Mouse (Mus musculus): ENCODE data around the gene Ccm2. TPM values are rescaled to one million over a fixed set of nuclear protein-coding genes. Genes with fewer than 3 reads are reported as not detected.

Gene Ccm2
- total and polyA plus RNA-seq, 3 experiments: 30.4 to 34.5 (median 32.7) TPM

DNA sequence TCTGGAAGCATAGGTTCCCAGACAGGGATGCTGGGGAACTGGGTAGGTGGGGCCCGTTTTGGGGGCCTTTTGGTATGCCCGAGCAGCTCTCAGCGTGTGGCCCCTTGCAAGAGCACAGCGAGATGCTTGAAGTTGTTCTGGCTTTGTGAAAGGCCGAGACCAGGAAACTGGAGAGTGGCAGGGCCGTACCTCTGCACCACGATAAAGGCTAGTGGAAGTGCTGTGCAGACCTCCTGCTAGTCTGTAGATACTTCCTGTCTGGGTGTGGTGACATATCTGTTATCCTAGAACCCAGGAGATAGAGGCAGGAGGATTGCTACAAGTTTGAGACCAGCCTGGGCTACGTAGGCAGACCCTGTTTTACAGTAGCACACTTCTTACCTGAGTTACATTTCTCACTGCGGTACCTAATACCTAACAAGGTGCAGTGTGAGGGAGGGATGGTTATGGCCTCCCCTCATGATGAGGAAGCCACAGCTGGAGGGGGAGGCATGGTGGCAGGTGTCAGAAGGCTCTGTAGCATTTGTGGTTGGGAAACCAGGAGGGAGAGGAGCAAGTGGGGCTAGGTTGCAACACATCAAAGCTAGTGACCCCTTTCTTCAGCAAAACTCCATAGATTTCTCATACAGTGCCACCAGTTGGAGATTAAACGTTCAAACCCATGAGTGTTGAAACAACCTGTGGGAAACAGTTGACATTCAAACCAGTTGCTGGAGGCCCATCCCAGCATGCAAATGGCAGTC, 44.4 kb downstream of the Ccm2 start:
- in situ Hi-C loops (cut with MboI; ENCODE audit: low pct_ligation_motif_present, low pct_unique_long_range_greater_than_20kb, low sequenced_read_pairs) (no loop called here), dilution Hi-C loops (cut with MboI; ENCODE audit: extremely low pct_ligation_motif_present, extremely low pct_unique_long_range_greater_than_20kb, low sequenced_read_pairs) (no loop called here)
- no peak for TF ChIP-seq ELF1 (IDR thresholded peaks at IDR 0.05; ENCODE audit: low read depth, low read length)
- no peak for TF ChIP-seq ZKSCAN1 (IDR thresholded peaks at IDR 0.05; ENCODE audit: borderline replicate concordance, low read depth, low read length)
- TF ChIP-seq NRF1 (IDR thresholded peaks at IDR 0.05; ENCODE audit: low read depth, low read length): no peak
- no peak for TF ChIP-seq E2F4 (IDR thresholded peaks at IDR 0.05; ENCODE audit: insufficient replicate concordance, low read depth, low read length)
- TF ChIP-seq MEF2A (IDR thresholded peaks at IDR 0.05; ENCODE audit: borderline replicate concordance, low read depth, low read length): no peak
- TF ChIP-seq TCF12 (IDR thresholded peaks at IDR 0.05; ENCODE audit: low read depth, low read length): no peak
- TF ChIP-seq USF2 (conservative IDR thresholded peaks at IDR 0.05; ENCODE audit: low read depth, low read length): no peak
- TF ChIP-seq POLR2AphosphoS2 (IDR thresholded peaks at IDR 0.05; ENCODE audit: low read depth, low read length): no peak
- TF ChIP-seq MAFK (IDR thresholded peaks at IDR 0.05; ENCODE audit: insufficient replicate concordance, low read length): no peak
- TF ChIP-seq MAZ (IDR thresholded peaks at IDR 0.05; ENCODE audit: low read depth, low read length): no peak
- no peak for TF ChIP-seq JUND (conservative IDR thresholded peaks at IDR 0.05; ENCODE audit: low read depth, low read length)
- no peak for TF ChIP-seq EP300 (IDR thresholded peaks at IDR 0.05; ENCODE audit: low read length)
- TF ChIP-seq GABPA (IDR thresholded peaks at IDR 0.05; ENCODE audit: insufficient replicate concordance, low read depth, low read length): no peak
- TF ChIP-seq BHLHE40 (IDR thresholded peaks at IDR 0.05; ENCODE audit: low read depth, low read length): no peak
- no peak for TF ChIP-seq KAT2A (IDR thresholded peaks at IDR 0.05; ENCODE audit: insufficient replicate concordance, low read length)
- no peak for TF ChIP-seq CHD2 (IDR thresholded peaks at IDR 0.05; ENCODE audit: low read length)
- no peak for TF ChIP-seq SMC3 (IDR thresholded peaks at IDR 0.05; ENCODE audit: low read depth, low read length)
- no peak for TF ChIP-seq USF1 (IDR thresholded peaks at IDR 0.05; ENCODE audit: low read depth, low read length)
- no peak for TF ChIP-seq RCOR1 (conservative IDR thresholded peaks at IDR 0.05; ENCODE audit: low read depth, low read length)
- no peak overlapping the region for H3K9ac ChIP-seq (ENCODE audit: insufficient read depth, low read depth)
- peak overlapping the region; percentile 34; the same call in 1 of the 2 replicates for H3K27ac ChIP-seq (ENCODE audit: insufficient read depth, low read depth)
- no peak overlapping the region for H3K4me2 ChIP-seq (ENCODE audit: insufficient read depth, low read depth, poor library complexity, severe bottlenecking)
- peaks cover 13 to 55% of the 10 kb centered on the region in 2 experiments for H3K4me1 ChIP-seq (ENCODE audit: control insufficient read depth in 1 of 2, insufficient read depth in 2 of 2)
- no peak for DNase-seq (ENCODE audit: extremely low read depth)
- no peaks in the 10 kb centered on the region for H3K27me3 ChIP-seq (replicated peaks)
- no peak overlapping the region for H3K4me3 ChIP-seq (replicated peaks in 1 of 3; ENCODE audit: low read depth in 2 of 3, low read length in 2 of 3, poor library complexity in 1 of 3)
- no peaks in the 10 kb centered on the region for H3K9me3 ChIP-seq (replicated peaks; ENCODE audit: low read length)
- no peaks in the 10 kb centered on the region for H3K79me2 ChIP-seq (replicated peaks; ENCODE audit: control insufficient read depth, extremely low read depth, insufficient read depth, poor library complexity, severe bottlenecking)
- H3K36me3 ChIP-seq (replicated peaks in 1 of 2; ENCODE audit: control insufficient read depth in 1 of 2, insufficient read depth in 1 of 2, low read length in 1 of 2): peaks cover 69 to 84% of the 10 kb centered on the region in 2 experiments

DNA sequence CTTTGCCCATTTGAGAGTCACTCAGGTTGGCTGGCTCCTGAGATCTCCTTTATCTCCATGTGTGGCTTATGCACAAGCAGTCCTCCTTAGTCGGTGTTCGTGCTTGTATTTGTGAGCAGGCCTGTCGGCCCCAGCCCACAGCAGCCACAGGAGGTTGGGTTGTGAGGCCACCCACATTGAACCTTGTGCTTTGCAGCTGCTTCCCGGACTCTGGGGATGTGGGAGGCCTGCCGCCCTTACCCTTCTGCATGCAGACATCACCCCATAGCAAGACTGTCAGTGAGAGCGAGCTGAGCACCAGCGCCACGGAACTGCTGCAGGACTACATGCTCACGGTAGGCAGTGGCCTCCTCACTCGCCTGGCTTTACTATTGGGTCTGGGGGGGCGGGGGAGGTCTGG, 46.7 kb downstream of the Ccm2 start:
- Histone ChIP-seq H3K79me2 (replicated peaks; ENCODE audit: control insufficient read depth, extremely low read depth, insufficient read depth, poor library complexity, severe bottlenecking) (no peaks in the 10 kb centered on the region), H3K4me1 (ENCODE audit: control insufficient read depth in 1 of 2, insufficient read depth in 2 of 2) (peaks cover 3 to 41% of the 10 kb centered on the region in 2 experiments), H3K9me3 (replicated peaks; ENCODE audit: low read length) (no peaks in the 10 kb centered on the region), H3K27me3 (replicated peaks) (no peaks in the 10 kb centered on the region), H3K4me2 (ENCODE audit: insufficient read depth, low read depth, poor library complexity, severe bottlenecking) (no peak overlapping the region), H3K4me3 (replicated peaks in 1 of 3; ENCODE audit: low read depth in 2 of 3, low read length in 2 of 3, poor library complexity in 1 of 3) (no peak overlapping the region), H3K27ac (ENCODE audit: insufficient read depth, low read depth) (no peak overlapping the region), H3K9ac (ENCODE audit: insufficient read depth, low read depth) (no peak overlapping the region), H3K36me3 (replicated peaks in 1 of 2; ENCODE audit: control insufficient read depth in 1 of 2, insufficient read depth in 1 of 2, low read length in 1 of 2) (peaks cover 81 to 97% of the 10 kb centered on the region in 2 experiments)
- DNase-seq (ENCODE audit: extremely low read depth): no peak
- no peak for TF ChIP-seq CHD2 (IDR thresholded peaks at IDR 0.05; ENCODE audit: low read length)
- TF ChIP-seq CTCF (conservative IDR thresholded peaks at IDR 0.05 in 1 of 2, IDR thresholded peaks at IDR 0.05 in 1 of 2; ENCODE audit: low read depth in 2 of 2, low read length in 2 of 2): no peak
- TF ChIP-seq EP300 (IDR thresholded peaks at IDR 0.05; ENCODE audit: low read length): no peak
- no peak for TF ChIP-seq GABPA (IDR thresholded peaks at IDR 0.05; ENCODE audit: insufficient replicate concordance, low read depth, low read length)
- no peak for TF ChIP-seq JUND (conservative IDR thresholded peaks at IDR 0.05; ENCODE audit: low read depth, low read length)
- no peak for TF ChIP-seq IRF4 (IDR thresholded peaks at IDR 0.05; ENCODE audit: low read depth, low read length)
- TF ChIP-seq MAFK (IDR thresholded peaks at IDR 0.05; ENCODE audit: insufficient replicate concordance, low read length): no peak
- no peak for TF ChIP-seq NELFE (IDR thresholded peaks at IDR 0.05; ENCODE audit: low read depth, low read length)
- TF ChIP-seq MEF2A (IDR thresholded peaks at IDR 0.05; ENCODE audit: borderline replicate concordance, low read depth, low read length): no peak
- no peak for TF ChIP-seq HCFC1 (IDR thresholded peaks at IDR 0.05; ENCODE audit: low read depth, low read length)
- TF ChIP-seq E2F4 (IDR thresholded peaks at IDR 0.05; ENCODE audit: insufficient replicate concordance, low read depth, low read length): no peak
- TF ChIP-seq SIN3A (IDR thresholded peaks at IDR 0.05; ENCODE audit: low read length): no peak
- in situ Hi-C loops (cut with MboI; ENCODE audit: low pct_ligation_motif_present, low pct_unique_long_range_greater_than_20kb, low sequenced_read_pairs) (no loop called here), dilution Hi-C loops (cut with MboI; ENCODE audit: extremely low pct_ligation_motif_present, extremely low pct_unique_long_range_greater_than_20kb, low sequenced_read_pairs) (no loop called here)
